Comparison of ENCODE assay signal across 17 mouse cellular contexts in the genomic region with DNA sequence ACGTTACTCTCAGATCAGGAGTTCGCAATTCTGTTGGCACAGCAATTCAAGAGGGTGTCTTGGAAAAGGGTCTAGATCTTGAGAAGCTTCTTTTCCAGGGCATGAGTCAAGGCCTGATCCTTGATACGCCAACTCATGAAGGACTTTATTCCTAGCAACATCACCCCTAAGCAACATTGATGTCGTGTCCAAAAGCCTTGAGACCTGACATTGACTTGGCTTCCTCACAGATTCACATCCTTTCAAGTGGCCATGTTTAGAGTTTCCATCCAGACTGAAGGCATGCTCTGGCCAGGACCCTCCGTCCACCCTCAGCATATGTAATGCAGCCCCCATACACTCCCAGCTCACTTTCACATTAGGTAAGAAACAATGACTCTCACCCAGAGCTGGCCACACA. TPM values are rescaled to one million over a fixed set of nuclear protein-coding genes. Genes with fewer than 3 reads are reported as not detected.
"Had no signal": no experiment of that assay in that cellular context is flagged by ENCODE, and none has a peak within 500 bp of the region (broad histone marks: within the 10 kb centered on the region; RNA-seq: fewer than 3 reads in every experiment).

No protein-coding gene starts in this region.

- H3K9ac ChIP-seq: lung, embryonic 14.5 days; midbrain, embryonic 12.5 days; midbrain, embryonic 15.5 days; neural tube, embryonic 12.5 days; stomach, embryonic 15.5 days had no signal

- H3K9me3 ChIP-seq: midbrain, embryonic 10.5 days; midbrain, embryonic 12.5 days; midbrain, embryonic 15.5 days; neural tube, embryonic 12.5 days; stomach, embryonic 15.5 days had no signal

- H3K27me3 ChIP-seq: midbrain, embryonic 12.5 days; midbrain, embryonic 15.5 days; neural tube, embryonic 12.5 days; stomach, embryonic 15.5 days had no signal

- ATAC-seq: midbrain, embryonic 15.5 days had no signal

- H3K4me2 ChIP-seq: lung, embryonic 14.5 days; midbrain, embryonic 12.5 days; midbrain, embryonic 15.5 days; neural tube, embryonic 12.5 days; stomach, embryonic 15.5 days had no signal

- H3K4me1 ChIP-seq: midbrain, embryonic 10.5 days; midbrain, embryonic 12.5 days; midbrain, embryonic 15.5 days; neural tube, embryonic 12.5 days; stomach, embryonic 15.5 days had no signal

- H3K27ac ChIP-seq: midbrain, embryonic 10.5 days; midbrain, embryonic 12.5 days; midbrain, embryonic 15.5 days; neural tube, embryonic 12.5 days; stomach, embryonic 15.5 days; stomach, postnatal 0 days had no signal

- DNase-seq: lung, adult 18-20 months; lung, embryonic 14.5 days; lung, postnatal 10 days; lung, postnatal 4 days; right cerebral cortex, postnatal 14 days; thymus, adult 2 months; thymus, postnatal 25 days; thymus, postnatal 4 days had no signal

- H3K4me3 ChIP-seq: midbrain, embryonic 10.5 days; midbrain, embryonic 12.5 days; midbrain, embryonic 15.5 days; neural tube, embryonic 12.5 days; stomach, embryonic 15.5 days had no signal

- H3K36me3 ChIP-seq: midbrain, embryonic 10.5 days; midbrain, embryonic 12.5 days; midbrain, embryonic 15.5 days; neural tube, embryonic 12.5 days; stomach, embryonic 15.5 days had no signal

RNA-seq across cellular contexts. Expression of a gene that starts 45.0 kb away (rescaled TPM):
- total RNA-seq: megakaryocyte, adult 5-6 weeks; megakaryocyte-erythroid progenitor cell, adult 5-6 weeks; neutrophil, adult 5-6 weeks had no signal
